Mouse (Mus musculus) midbrain, embryonic 10.5 days (tissue): ENCODE results near the gene AC129217.1. TPM values are rescaled to one million over a fixed set of nuclear protein-coding genes. Genes with fewer than 3 reads are reported as not detected.

Source experiments
- DNase-seq: peaks from one replicate; pipeline ENCODE4 v3.0.0-alpha.2; 2017; ENCODE audit warnings: low spot score
- H3K27ac ChIP-seq: fragments of 300-500 bp; sonication (generic); replicated peaks from 2 replicates; pipeline ENCODE4 v1.5.1; 2016; ENCODE audit warnings: mild to moderate bottlenecking
- H3K27me3 ChIP-seq: fragments of 300-500 bp; sonication (generic); 2 replicates; pipeline ENCODE4 v1.6.1; 2016; ENCODE audit warnings: low read depth, mild to moderate bottlenecking; ENCODE audit not compliant: poor library complexity, severe bottlenecking
- H3K36me3 ChIP-seq: fragments of 300-500 bp; sonication (generic); 2 replicates; pipeline ENCODE4 v1.6.1; 2016; ENCODE audit warnings: mild to moderate bottlenecking, moderate library complexity
- H3K4me1 ChIP-seq: fragments of 300-500 bp; sonication (generic); 2 replicates; pipeline ENCODE4 v1.6.1; 2016
- H3K4me3 ChIP-seq: fragments of 300-500 bp; sonication (generic); 2 replicates; pipeline ENCODE4 v1.5.1; 2016; ENCODE audit warnings: mild to moderate bottlenecking, moderate library complexity
- H3K9me3 ChIP-seq: fragments of 300-500 bp; sonication (generic); replicated peaks from 2 replicates; pipeline ENCODE4 v1.6.1; 2016; ENCODE audit warnings: mild to moderate bottlenecking
- WGBS: fragments of 180-500 bp; shearing (Covaris S2); methylation state at CpG from one replicate; pipeline ENCODE4 v1.1.7; 2016; 5-methylcytosine and 5-hydroxymethylcytosine counted together
- polyA plus RNA-seq: library from polyadenylated mRNA; unstranded; fragments of >200 nt; fragmentation: Nextera tagmentation; extraction: Ambion mirVana; gene quantifications from 2 replicates; pipeline ENCODE4 v1.2.1, GENCODE M21; 2016

AC129217.1 gene
- polyA plus RNA-seq = not detected in 2 replicates

- H3K4me1 ChIP-seq = no peaks in the 10 kb centered on the region
- H3K36me3 ChIP-seq = peaks cover 100% of the 10 kb centered on the region
- WGBS = 93% methylated on average over 8 of the region's 8 CpGs
- no peak within 1 kb of the TSS for H3K4me3 ChIP-seq
- DNase-seq = no peak
- no peaks in the 10 kb centered on the region for H3K27me3 ChIP-seq
- H3K27ac ChIP-seq = no peak within 1 kb of the TSS
- H3K9me3 ChIP-seq = no peaks in the 10 kb centered on the region
Observed at GRCm38 (mm10) chr19:8829660-8830059, at the start of gene AC129217.1. TSS of gene AC129217.1 (plus strand) at chr19:8829773.

- Histone ChIP-seq H3K27me3 (no peaks in the 10 kb centered on the region), H3K27ac (peak within 1 kb of the TSS; percentile 89), H3K4me3 (peak within 1 kb of the TSS; percentile 73), H3K36me3 (peaks cover 39% of the 10 kb centered on the region), H3K4me1 (peaks cover 27% of the 10 kb centered on the region), H3K9me3 (no peaks in the 10 kb centered on the region)
- peak; percentile 91 for DNase-seq
- WGBS = 1% methylated on average over 32 of the region's 32 CpGs
Observed at GRCm38 (mm10) chr19:8786008-8786781, 43.4 kb upstream of the AC129217.1 start, which contains the start of gene Taf6l. TSS of gene Taf6l (minus strand) at chr19:8786417.

- DNase-seq = no peak
- Histone ChIP-seq H3K36me3 (peaks cover 35% of the 10 kb centered on the region), H3K9me3 (0 out of 2 replicates have a peak, but pooled peaks cover 5% of the 10 kb centered on the region), H3K4me1 (peaks cover 27% of the 10 kb centered on the region), H3K27ac (no peak overlapping the region), H3K4me3 (no peak overlapping the region), H3K27me3 (no peaks in the 10 kb centered on the region)
- 26% methylated on average over 3 of the region's 3 CpGs for WGBS
Observed at GRCm38 (mm10) chr19:8788521-8788920, 41.1 kb upstream of the AC129217.1 start.

- Histone ChIP-seq H3K27me3 (no peaks in the 10 kb centered on the region), H3K27ac (no peak overlapping the region), H3K36me3 (peaks cover 35% of the 10 kb centered on the region), H3K9me3 (0 out of 2 replicates have a peak, but pooled peaks cover 5% of the 10 kb centered on the region), H3K4me3 (no peak overlapping the region), H3K4me1 (peaks cover 27% of the 10 kb centered on the region)
- DNase-seq = no peak
- 81% methylated on average over 1 of the region's 1 CpGs for WGBS
Observed at GRCm38 (mm10) chr19:8789171-8789570, 40.4 kb upstream of the AC129217.1 start.

GRCm38 (mm10) chr19:8790171-8790570, 39.4 kb upstream of the AC129217.1 start:
- no peaks in the 10 kb centered on the region for H3K27me3 ChIP-seq
- H3K4me1 ChIP-seq = peaks cover 23% of the 10 kb centered on the region
- H3K27ac ChIP-seq = no peak overlapping the region
- H3K4me3 ChIP-seq = no peak overlapping the region
- 89% methylated on average over 7 of the region's 7 CpGs for WGBS
- 0 out of 2 replicates have a peak, but pooled peaks cover 5% of the 10 kb centered on the region for H3K9me3 ChIP-seq
- H3K36me3 ChIP-seq = peaks cover 45% of the 10 kb centered on the region
- no peak for DNase-seq

GRCm38 (mm10) chr19:8798264-8798946, 31.2 kb upstream of the AC129217.1 start, which contains the start of gene Polr2g:
TSS of gene Polr2g (minus strand) at chr19:8798577.
- WGBS = 2% methylated on average over 25 of the region's 25 CpGs
- Histone ChIP-seq H3K4me3 (peak within 1 kb of the TSS; percentile 84), H3K27ac (peak within 1 kb of the TSS; percentile 85), H3K36me3 (peaks cover 32% of the 10 kb centered on the region), H3K27me3 (no peaks in the 10 kb centered on the region), H3K4me1 (peaks cover 25% of the 10 kb centered on the region), H3K9me3 (0 out of 2 replicates have a peak, but pooled peaks cover 2% of the 10 kb centered on the region)
- DNase-seq = peak; percentile 89

GRCm38 (mm10) chr19:8798947-8799315, 30.6 kb upstream of the AC129217.1 start:
- peak overlapping the region; percentile 85; the same call in 1 of the 2 replicates for H3K27ac ChIP-seq
- no peak for DNase-seq
- peak overlapping the region; percentile 84 for H3K4me3 ChIP-seq

DNA sequence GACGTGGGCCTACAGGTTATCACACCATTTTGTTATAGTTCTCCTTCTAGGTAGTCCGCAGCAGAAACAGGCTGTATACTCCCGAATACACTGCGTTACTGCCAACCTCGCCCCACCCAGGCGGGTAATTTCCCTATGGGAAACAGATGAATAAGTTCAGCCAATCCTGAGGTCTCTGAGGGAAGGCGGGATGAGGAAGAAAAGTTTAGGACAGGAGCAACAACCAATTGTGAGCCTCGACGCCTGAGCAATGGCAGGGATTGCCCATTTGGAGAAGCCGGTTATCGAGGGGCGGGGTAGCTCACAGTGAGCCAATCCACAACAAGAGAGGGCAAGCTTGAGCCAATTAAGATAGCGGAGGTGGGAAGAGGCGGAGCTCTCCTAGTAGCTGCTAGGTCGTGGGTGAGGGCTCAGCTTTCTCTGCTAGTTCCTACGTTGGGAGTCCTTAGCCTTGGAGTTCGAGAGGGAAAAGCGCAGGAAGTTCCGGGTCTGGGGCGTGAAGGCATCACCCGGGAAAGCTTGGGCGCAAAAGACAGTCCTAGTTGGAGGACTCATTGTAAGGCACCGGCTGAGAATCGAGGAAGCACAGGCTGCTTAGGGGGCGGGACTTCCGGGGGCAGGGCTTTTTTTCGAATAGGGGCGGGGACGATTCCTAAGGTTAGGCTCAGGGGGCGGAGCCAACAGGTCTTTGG, 27.3 kb upstream of the AC129217.1 start, which contains the start of gene Zbtb3:
TSS of gene Zbtb3 (plus strand) at position 426 of the 692 bp plus-strand sequence.
- H3K9me3 ChIP-seq = no peaks in the 10 kb centered on the region
- H3K4me1 ChIP-seq = peaks cover 29% of the 10 kb centered on the region
- H3K27me3 ChIP-seq = no peaks in the 10 kb centered on the region
- peak; percentile 96 for DNase-seq
- peak within 1 kb of the TSS; percentile 71 for H3K4me3 ChIP-seq
- H3K27ac ChIP-seq = peak within 1 kb of the TSS; percentile 91
- under 1% methylated on average over 30 of the region's 30 CpGs for WGBS
- peaks cover 40% of the 10 kb centered on the region for H3K36me3 ChIP-seq

More at GRCm38 (mm10) chr19:8798947-8799315, 30.6 kb upstream of the AC129217.1 start:
- no peaks in the 10 kb centered on the region for H3K9me3 ChIP-seq
- H3K27me3 ChIP-seq = no peaks in the 10 kb centered on the region
- H3K36me3 ChIP-seq = peaks cover 32% of the 10 kb centered on the region
- H3K4me1 ChIP-seq = peaks cover 28% of the 10 kb centered on the region

DNA sequence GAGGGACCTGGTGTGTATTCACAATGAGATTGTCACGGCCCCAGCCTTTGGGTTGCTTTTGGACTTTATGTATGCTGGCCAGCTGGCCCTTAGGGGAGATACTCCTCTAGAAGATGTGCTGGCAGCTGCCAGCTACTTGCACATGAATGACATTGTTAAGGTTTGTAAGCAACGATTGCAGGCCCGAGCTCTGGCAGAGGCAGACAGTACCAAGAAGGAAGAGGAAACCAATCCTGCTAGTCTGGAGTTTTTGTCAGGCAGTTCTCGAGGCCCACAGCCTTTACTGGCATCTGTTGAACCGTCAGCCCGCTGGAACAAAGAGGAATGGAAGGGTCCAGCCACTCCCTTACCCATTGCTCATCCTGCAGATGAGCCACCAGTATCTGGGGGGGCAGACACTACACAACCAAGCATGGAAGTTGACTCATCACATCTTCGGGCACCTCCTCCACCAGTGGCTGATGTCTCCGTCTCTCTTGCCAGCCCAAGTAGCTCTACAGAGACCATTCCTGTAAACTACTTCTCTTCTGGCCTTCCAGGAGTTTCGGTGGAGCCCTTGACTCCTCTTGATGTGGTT, 26.3 kb upstream of the AC129217.1 start:
- Histone ChIP-seq H3K4me3 (peak overlapping the region; percentile 71), H3K4me1 (peaks cover 22% of the 10 kb centered on the region), H3K27me3 (no peaks in the 10 kb centered on the region), H3K27ac (peak overlapping the region; percentile 91), H3K36me3 (peaks cover 51% of the 10 kb centered on the region), H3K9me3 (no peaks in the 10 kb centered on the region)
- no peak for DNase-seq
- 92% methylated on average over 9 of the region's 9 CpGs for WGBS

- DNase-seq = no peak
- H3K27me3 ChIP-seq = no peaks in the 10 kb centered on the region
- H3K4me3 ChIP-seq = peak overlapping the region; percentile 5; the same call in 1 of the 2 replicates
- H3K9me3 ChIP-seq = no peaks in the 10 kb centered on the region
- 89% methylated on average over 11 of the region's 11 CpGs for WGBS
- peaks cover 58% of the 10 kb centered on the region for H3K36me3 ChIP-seq
- peaks cover 22% of the 10 kb centered on the region for H3K4me1 ChIP-seq
- H3K27ac ChIP-seq = no peak overlapping the region
Observed at GRCm38 (mm10) chr19:8803879-8804660, 25.5 kb upstream of the AC129217.1 start.

DNA sequence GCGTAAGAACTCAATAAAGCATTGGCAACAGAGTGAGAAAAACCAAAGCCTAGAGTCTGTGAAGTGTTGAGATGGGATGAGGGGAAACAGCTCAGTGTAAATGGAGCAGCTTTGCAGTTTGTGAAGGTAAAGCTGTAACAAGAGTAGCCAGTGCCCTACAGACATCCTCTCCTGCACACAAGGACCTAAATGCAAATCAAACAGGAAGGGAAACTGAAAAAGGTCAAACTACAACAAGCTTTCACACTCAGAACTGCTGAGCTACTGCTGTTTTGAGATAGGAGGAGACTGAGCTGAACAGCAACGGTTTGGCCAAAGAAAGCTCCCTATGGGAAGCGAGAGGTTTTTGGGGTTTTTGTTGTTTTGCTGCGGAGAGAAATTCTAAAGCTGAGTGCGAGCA, 22.8 kb upstream of the AC129217.1 start:
- no peaks in the 10 kb centered on the region for H3K9me3 ChIP-seq
- no peaks in the 10 kb centered on the region for H3K27me3 ChIP-seq
- no peak for DNase-seq
- WGBS = 93% methylated on average over 5 of the region's 5 CpGs
- no peak overlapping the region for H3K27ac ChIP-seq
- no peak overlapping the region for H3K4me3 ChIP-seq
- peaks cover 85% of the 10 kb centered on the region for H3K36me3 ChIP-seq
- H3K4me1 ChIP-seq = peaks cover 18% of the 10 kb centered on the region
